Mouse (Mus musculus): ENCODE results near the gene Plscr2. TPM values are rescaled to one million over a fixed set of nuclear protein-coding genes. Genes with fewer than 3 reads are reported as not detected.

Plscr2 gene
- polyA plus RNA-seq (2017; shearing (Covaris generic)): not detected

- no peak for ATAC-seq
These were observed at the start of gene Plscr2 for GRCm38 (mm10) chr9:92275486-92276207. TSS of gene Plscr2 (plus strand) at chr9:92275602.

GRCm38 (mm10) chr9:92226127-92226655 lies 49.2 kb upstream of the Plscr2 start:
- no peak for ATAC-seq

- ATAC-seq: no peak
These were observed 48.6 kb upstream of the Plscr2 start for GRCm38 (mm10) chr9:92226795-92227194.

- peak; percentile 83 for ATAC-seq
These were observed 46.3 kb upstream of the Plscr2 start for GRCm38 (mm10) chr9:92228867-92229832.

GRCm38 (mm10) chr9:92229833-92230205 lies 45.6 kb upstream of the Plscr2 start:
- peak; percentile 59 for ATAC-seq

GRCm38 (mm10) chr9:92234901-92235458 lies 40.4 kb upstream of the Plscr2 start:
- no peak for ATAC-seq

- no peak for ATAC-seq
These were observed 26.5 kb upstream of the Plscr2 start for GRCm38 (mm10) chr9:92248773-92249446.

- peak; percentile 46 for ATAC-seq
These were observed 26.0 kb upstream of the Plscr2 start, which contains the start of gene Plscr1 for GRCm38 (mm10) chr9:92249447-92249852. TSS of gene Plscr1 (plus strand) at chr9:92249750.

GRCm38 (mm10) chr9:92249987-92250772 lies 25.2 kb upstream of the Plscr2 start:
- peak; percentile 59 for ATAC-seq

GRCm38 (mm10) chr9:92252718-92253117 lies 22.7 kb upstream of the Plscr2 start:
- ATAC-seq: no peak

GRCm38 (mm10) chr9:92253585-92254321 lies 21.6 kb upstream of the Plscr2 start:
- no peak for ATAC-seq

GRCm38 (mm10) chr9:92260481-92261159 lies 14.8 kb upstream of the Plscr2 start:
- no peak for ATAC-seq

GRCm38 (mm10) chr9:92265719-92266118 lies 9.7 kb upstream of the Plscr2 start:
- ATAC-seq: peak; percentile 89

- ATAC-seq: no peak
These were observed 8.7 kb upstream of the Plscr2 start for GRCm38 (mm10) chr9:92266558-92267171.

- ATAC-seq: no peak
These were observed 7.7 kb upstream of the Plscr2 start for GRCm38 (mm10) chr9:92267732-92268131.

- ATAC-seq: no peak
These were observed 5.5 kb upstream of the Plscr2 start for GRCm38 (mm10) chr9:92269829-92270404.

- no peak for ATAC-seq
These were observed 4.5 kb upstream of the Plscr2 start for GRCm38 (mm10) chr9:92270927-92271326.

GRCm38 (mm10) chr9:92272650-92273049 lies 2.8 kb upstream of the Plscr2 start:
- no peak for ATAC-seq

GRCm38 (mm10) chr9:92273271-92273670 lies 2.1 kb upstream of the Plscr2 start:
- ATAC-seq: no peak
